Mouse (Mus musculus): ENCODE data around the gene Ndufs7. TPM values are rescaled to one million over a fixed set of nuclear protein-coding genes. Genes with fewer than 3 reads are reported as not detected.

Ndufs7 gene
- total and polyA plus RNA-seq, 3 experiments = 377 to 458 TPM; not detected in 1

GRCm38 (mm10) chr10:80259861-80260641 lies 11.1 kb downstream of the Ndufs7 start:
- Histone ChIP-seq H3K4me3 (ENCODE audit: control insufficient read depth in 1 of 2, insufficient read depth in 1 of 2, low read depth in 2 of 2, low read length in 2 of 2) (peak overlapping the region; percentile 50 to 61), H3K27me3 (ENCODE audit: control insufficient read depth in 1 of 2, insufficient read depth in 2 of 2, low read length in 2 of 2) (no peaks in the 10 kb centered on the region), H3K9ac (ENCODE audit: control insufficient read depth, low read depth, low read length, poor library complexity, severe bottlenecking) (peak overlapping the region; percentile 51), H3K9me3 (replicated peaks; ENCODE audit: insufficient read depth, low read length) (no peaks in the 10 kb centered on the region), H3K79me2 (ENCODE audit: control insufficient read depth, insufficient read depth, low read length, poor library complexity) (peaks cover 2% of the 10 kb centered on the region), H3K27ac (ENCODE audit: control insufficient read depth, low read depth, low read length) (no peak overlapping the region), H3K36me3 (ENCODE audit: control insufficient read depth in 1 of 2, insufficient read depth in 2 of 2, low read length in 2 of 2) (peaks cover 0 to 4% of the 10 kb centered on the region in 2 experiments; a peak in 2 of 4 replicates), H3K4me1 (ENCODE audit: control insufficient read depth in 1 of 2, insufficient read depth in 2 of 2, low read length in 2 of 2) (peaks cover 3 to 14% of the 10 kb centered on the region in 2 experiments; a peak in 3 of 4 replicates)
- TF ChIP-seq USF2 (IDR thresholded peaks at IDR 0.05; ENCODE audit: borderline replicate concordance in 1 of 2, insufficient read depth in 1 of 2, low read depth in 1 of 2, low read length in 2 of 2) (no peak), POLR2AphosphoS5 (IDR thresholded peaks at IDR 0.05; ENCODE audit: borderline replicate concordance, low read depth, low read length) (no peak), CTCF (IDR thresholded peaks at IDR 0.05 in 2 of 3, conservative IDR thresholded peaks at IDR 0.05 in 1 of 3; ENCODE audit: control insufficient read depth in 1 of 3, insufficient read depth in 1 of 3, low read depth in 2 of 3, low read length in 3 of 3, poor library complexity in 1 of 3, severe bottlenecking in 1 of 3) (no peak), SMC3 (IDR thresholded peaks at IDR 0.05; ENCODE audit: low read depth, low read length) (no peak), E2F4 (IDR thresholded peaks at IDR 0.05; ENCODE audit: borderline replicate concordance, low read depth, low read length) (no peak), TAL1 (IDR thresholded peaks at IDR 0.05; ENCODE audit: low read length) (no peak)
- no peak for DNase-seq (ENCODE audit: low read depth, low spot score)

GRCm38 (mm10) chr10:80260642-80261584 lies 12.0 kb downstream of the Ndufs7 start, which contains the start of the genes Gamt and Dazap1:
Gamt (minus strand) TSS chr10:80261012.
Dazap1 (plus strand) TSS chr10:80261486.
- Histone ChIP-seq H3K9me3 (replicated peaks; ENCODE audit: insufficient read depth, low read length) (no peaks in the 10 kb centered on the region), H3K4me1 (ENCODE audit: control insufficient read depth in 1 of 2, insufficient read depth in 2 of 2, low read length in 2 of 2) (peaks cover 3 to 17% of the 10 kb centered on the region in 2 experiments; a peak in 3 of 4 replicates), H3K4me3 (ENCODE audit: control insufficient read depth in 1 of 2, insufficient read depth in 1 of 2, low read depth in 2 of 2, low read length in 2 of 2) (peak within 1 kb of the TSS; percentile 77 to 79), H3K27ac (ENCODE audit: control insufficient read depth, low read depth, low read length) (peak within 1 kb of the TSS; percentile 90), H3K79me2 (ENCODE audit: control insufficient read depth, insufficient read depth, low read length, poor library complexity) (peaks cover 11% of the 10 kb centered on the region), H3K36me3 (ENCODE audit: control insufficient read depth in 1 of 2, insufficient read depth in 2 of 2, low read length in 2 of 2) (peaks cover 0 to 6% of the 10 kb centered on the region in 2 experiments; a peak in 2 of 4 replicates), H3K27me3 (ENCODE audit: control insufficient read depth in 1 of 2, insufficient read depth in 2 of 2, low read length in 2 of 2) (no peaks in the 10 kb centered on the region), H3K9ac (ENCODE audit: control insufficient read depth, low read depth, low read length, poor library complexity, severe bottlenecking) (peak within 1 kb of the TSS; percentile 87)
- TF ChIP-seq MXI1 (IDR thresholded peaks at IDR 0.05; ENCODE audit: low read depth, low read length) (peak; percentile 68; the same call in 1 of the 2 replicates), ZNF384 (IDR thresholded peaks at IDR 0.05; ENCODE audit: low read depth, low read length) (no peak), SIN3A (IDR thresholded peaks at IDR 0.05; ENCODE audit: low read length) (peak; percentile 70; the same call in 1 of the 2 replicates), MAZ (IDR thresholded peaks at IDR 0.05; ENCODE audit: low read depth, low read length) (peak; percentile 60; the same call in 1 of the 2 replicates), NRF1 (IDR thresholded peaks at IDR 0.05; ENCODE audit: insufficient read depth, low read depth, low read length, poor library complexity, severe bottlenecking) (peak; percentile 39; the same call in 1 of the 2 replicates), POLR2A (IDR thresholded peaks at IDR 0.05; ENCODE audit: control insufficient read depth in 1 of 2, insufficient read depth in 1 of 2, low read depth in 1 of 2, low read length in 2 of 2, poor library complexity in 1 of 2) (no peak; a peak in 1 of 4 replicates), ZMIZ1 (IDR thresholded peaks at IDR 0.05; ENCODE audit: low read depth, low read length) (peak; percentile 43; the same call in 1 of the 2 replicates)
- DNase-seq (ENCODE audit: low read depth, low spot score) = peak; percentile 97

Measured in MEL (cell line).